Mouse (Mus musculus) ovary, postnatal 36 days (tissue): ENCODE data around the gene Fosb.
"Not testable (repeated sequence)": the region's sequence is repeated elsewhere in the genome, so short reads cannot be mapped to it uniquely, and the experiment has no call there.

Source experiments
- DNase-seq: peaks from one replicate; pipeline ENCODE4 v3.0.0; 2022; ENCODE audit warnings: low spot score, mixed read lengths

Gene Fosb

GRCm38 (mm10) chr7:19281680-19282304 is 28.1 kb downstream of the Fosb start:
- DNase-seq: not testable (repeated sequence)

GRCm38 (mm10) chr7:19279581-19280114 is 30.2 kb downstream of the Fosb start, which contains the start of gene Ppm1n:
Ppm1n (minus strand) TSS chr7:19280064.
- no peak for DNase-seq

- DNase-seq: no peak
These were observed 30.8 kb downstream of the Fosb start for GRCm38 (mm10) chr7:19279052-19279451.

GRCm38 (mm10) chr7:19276253-19276652 is 33.6 kb downstream of the Fosb start:
- DNase-seq: no peak

- DNase-seq: peak; percentile 74
These were observed 37.6 kb downstream of the Fosb start for GRCm38 (mm10) chr7:19272173-19272764.

GRCm38 (mm10) chr7:19271238-19272172 is 38.3 kb downstream of the Fosb start, which contains the start of gene Vasp:
Vasp (minus strand) TSS chr7:19271817.
- peak; percentile 80 for DNase-seq

- peak; percentile 24 for DNase-seq
These were observed 39.2 kb downstream of the Fosb start for GRCm38 (mm10) chr7:19270509-19271237.

- DNase-seq: peak; percentile 61
These were observed 40.0 kb downstream of the Fosb start for GRCm38 (mm10) chr7:19269721-19270441.

- DNase-seq: peak; percentile 9
These were observed 40.7 kb downstream of the Fosb start for GRCm38 (mm10) chr7:19268993-19269681.

- no peak for DNase-seq
These were observed 42.8 kb downstream of the Fosb start for GRCm38 (mm10) chr7:19267051-19267450.

- DNase-seq: peak; percentile 19
These were observed 43.7 kb downstream of the Fosb start for GRCm38 (mm10) chr7:19265928-19266822.

- DNase-seq: no peak
These were observed 44.7 kb downstream of the Fosb start for GRCm38 (mm10) chr7:19265147-19265546.

- no peak for DNase-seq
These were observed 51.5 kb downstream of the Fosb start for GRCm38 (mm10) chr7:19258336-19258735.

- peak; percentile 62 for DNase-seq
These were observed 52.3 kb downstream of the Fosb start for GRCm38 (mm10) chr7:19257390-19258022.

- no peak for DNase-seq
These were observed 53.3 kb downstream of the Fosb start for GRCm38 (mm10) chr7:19256567-19256966.

GRCm38 (mm10) chr7:19255395-19255794 is 54.5 kb downstream of the Fosb start:
- no peak for DNase-seq

- no peak for DNase-seq
These were observed 56.4 kb downstream of the Fosb start for GRCm38 (mm10) chr7:19253437-19253836.
